Mouse (Mus musculus) testis, adult 2 months (tissue): ENCODE results near the gene Mtf1. TPM values are rescaled to one million over a fixed set of nuclear protein-coding genes. Genes with fewer than 3 reads are reported as not detected.

Experiments
- H3K27ac ChIP-seq: fragments of 200-500 bp; 2 replicates; pipeline ENCODE4 v1.5.1; 2012; ENCODE audit warnings: low read depth, low read length; ENCODE audit not compliant: control insufficient read depth, insufficient read depth
- H3K27me3 ChIP-seq: fragments of 200-500 bp; 2 replicates; pipeline ENCODE4 v1.6.1; 2012; ENCODE audit warnings: mild to moderate bottlenecking, low read length, moderate library complexity; ENCODE audit not compliant: control insufficient read depth, insufficient read depth
- H3K36me3 ChIP-seq: fragments of 200-500 bp; 2 replicates; pipeline ENCODE4 v1.6.1; 2012; ENCODE audit warnings: mild to moderate bottlenecking, low read length; ENCODE audit not compliant: control insufficient read depth, insufficient read depth
- H3K4me1 ChIP-seq: fragments of 200-500 bp; 2 replicates; pipeline ENCODE4 v1.6.1; 2012; ENCODE audit warnings: low read length; ENCODE audit not compliant: control insufficient read depth, insufficient read depth
- H3K4me3 ChIP-seq: fragments of 200-500 bp; 2 replicates; pipeline ENCODE4 v1.5.1; 2012; ENCODE audit warnings: low read depth, mild to moderate bottlenecking, low read length, moderate library complexity, mixed read lengths; ENCODE audit not compliant: control insufficient read depth
- CTCF ChIP-seq: fragments of 200-500 bp; IDR thresholded peaks from 2 replicates; pipeline ENCODE4 v1.5.1; 2012; ENCODE audit warnings: low read depth, mild to moderate bottlenecking, inconsistent platforms, low read length, moderate library complexity; ENCODE audit not compliant: control insufficient read depth, insufficient read depth, insufficient replicate concordance
- POLR2A ChIP-seq: fragments of 200-500 bp; IDR thresholded peaks from 2 replicates; pipeline ENCODE4 v1.6.1; 2012; ENCODE audit warnings: low read depth, mild to moderate bottlenecking, inconsistent platforms, low read length, moderate library complexity; ENCODE audit not compliant: control insufficient read depth
- polyA plus RNA-seq: library from polyadenylated mRNA; depleted of rRNA; stranded (reverse); fragments of >200 nt; gene quantifications from 2 replicates; pipeline ENCODE4 v1.2.3, GENCODE M21; 2012; rRNA removed

Gene Mtf1
- 61.0 and 64.0 TPM in 2 replicates for polyA plus RNA-seq

- Histone ChIP-seq H3K4me1 (peaks cover 2% of the 10 kb centered on the region; the same call in 1 of the 2 replicates), H3K27me3 (no peaks in the 10 kb centered on the region), H3K36me3 (peaks cover 4% of the 10 kb centered on the region), H3K4me3 (peak within 1 kb of the TSS; percentile 92), H3K27ac (peak within 1 kb of the TSS; percentile 95)
- TF ChIP-seq CTCF: peak; percentile 57; the same call in 1 of the 2 replicates
- no peak for TF ChIP-seq POLR2A
Observed at GRCm38 (mm10) chr4:124801552-124802308, at the start of gene Mtf1. Mtf1 (plus strand) TSS chr4:124802104.

- peak overlapping the region; percentile 99 for H3K4me3 ChIP-seq
- peak overlapping the region; percentile 86 for H3K27ac ChIP-seq
- peaks cover 9% of the 10 kb centered on the region for H3K4me1 ChIP-seq
- TF ChIP-seq CTCF (no peak), POLR2A (no peak)
- no peaks in the 10 kb centered on the region for H3K36me3 ChIP-seq
- no peaks in the 10 kb centered on the region for H3K27me3 ChIP-seq
Observed at GRCm38 (mm10) chr4:124752281-124753199, 49.4 kb upstream of the Mtf1 start.

DNA sequence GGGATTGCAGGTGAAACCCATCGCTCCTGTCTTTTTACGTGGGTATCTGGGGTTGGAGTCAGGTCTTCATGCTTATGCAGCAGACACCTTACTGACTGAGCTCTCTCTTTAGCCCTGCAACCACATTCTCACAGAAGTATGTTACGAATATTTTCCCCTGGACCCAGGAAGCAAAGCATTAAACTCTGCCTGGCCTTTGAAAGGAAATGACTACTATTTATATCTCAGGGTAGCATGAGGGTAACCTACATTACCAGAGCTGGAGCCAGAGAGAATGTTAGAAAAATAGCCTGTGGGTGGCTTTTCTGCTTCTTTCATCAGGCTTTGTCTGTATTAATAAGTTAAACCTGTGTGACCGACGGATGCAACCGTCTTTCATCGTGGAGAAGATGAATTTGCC, 46.4 kb upstream of the Mtf1 start:
- Histone ChIP-seq H3K27me3 (no peaks in the 10 kb centered on the region), H3K36me3 (no peaks in the 10 kb centered on the region), H3K4me3 (no peak overlapping the region), H3K4me1 (peaks cover 9% of the 10 kb centered on the region), H3K27ac (no peak overlapping the region)
- no peak for TF ChIP-seq CTCF
- no peak for TF ChIP-seq POLR2A

- Histone ChIP-seq H3K27me3 (no peaks in the 10 kb centered on the region), H3K27ac (no peak overlapping the region), H3K4me3 (no peak overlapping the region), H3K36me3 (no peaks in the 10 kb centered on the region), H3K4me1 (no peaks in the 10 kb centered on the region; the same call in 1 of the 2 replicates)
- TF ChIP-seq POLR2A (no peak), CTCF (no peak)
Observed at GRCm38 (mm10) chr4:124759305-124759811, 42.5 kb upstream of the Mtf1 start.

DNA sequence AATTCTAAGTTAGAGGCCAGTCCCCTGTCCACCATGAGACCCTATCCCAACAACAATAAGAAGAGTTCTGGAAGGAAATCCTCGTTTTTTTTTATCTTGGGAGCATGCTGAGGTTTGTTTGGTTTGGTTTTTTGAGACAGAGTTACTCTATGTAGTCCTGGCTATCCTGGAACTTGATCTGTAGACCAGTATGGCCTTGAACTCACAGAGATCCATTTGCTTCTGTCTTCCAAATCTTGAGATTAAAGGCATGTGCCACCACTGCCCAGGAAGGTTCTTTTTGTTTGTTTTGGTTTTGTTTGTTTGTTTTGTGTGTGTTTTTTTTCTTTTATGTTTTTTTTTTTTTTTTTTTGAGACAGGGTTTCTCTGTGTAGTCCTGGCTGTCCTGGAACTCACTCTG, 40.7 kb upstream of the Mtf1 start:
- Histone ChIP-seq H3K4me1 (peaks cover 2% of the 10 kb centered on the region; the same call in 1 of the 2 replicates), H3K4me3 (no peak overlapping the region), H3K27ac (no peak overlapping the region), H3K36me3 (no peaks in the 10 kb centered on the region), H3K27me3 (no peaks in the 10 kb centered on the region)
- TF ChIP-seq CTCF: no peak
- TF ChIP-seq POLR2A: no peak

GRCm38 (mm10) chr4:124762858-124763452, 38.9 kb upstream of the Mtf1 start:
- peaks cover 6% of the 10 kb centered on the region for H3K4me1 ChIP-seq

GRCm38 (mm10) chr4:124765802-124766565, 35.9 kb upstream of the Mtf1 start:
- Histone ChIP-seq H3K4me3 (no peak overlapping the region), H3K4me1 (peaks cover 6% of the 10 kb centered on the region), H3K27ac (peak overlapping the region; percentile 81), H3K27me3 (no peaks in the 10 kb centered on the region), H3K36me3 (no peaks in the 10 kb centered on the region)
- TF ChIP-seq CTCF (no peak), POLR2A (no peak)

More at GRCm38 (mm10) chr4:124762858-124763452, 38.9 kb upstream of the Mtf1 start:
- H3K27ac ChIP-seq: no peak overlapping the region
- TF ChIP-seq CTCF (no peak), POLR2A (no peak)
- H3K27me3 ChIP-seq: no peaks in the 10 kb centered on the region
- no peaks in the 10 kb centered on the region for H3K36me3 ChIP-seq
- H3K4me3 ChIP-seq: no peak overlapping the region
